Mouse (Mus musculus): ENCODE data around the gene Cbarp.

DNA sequence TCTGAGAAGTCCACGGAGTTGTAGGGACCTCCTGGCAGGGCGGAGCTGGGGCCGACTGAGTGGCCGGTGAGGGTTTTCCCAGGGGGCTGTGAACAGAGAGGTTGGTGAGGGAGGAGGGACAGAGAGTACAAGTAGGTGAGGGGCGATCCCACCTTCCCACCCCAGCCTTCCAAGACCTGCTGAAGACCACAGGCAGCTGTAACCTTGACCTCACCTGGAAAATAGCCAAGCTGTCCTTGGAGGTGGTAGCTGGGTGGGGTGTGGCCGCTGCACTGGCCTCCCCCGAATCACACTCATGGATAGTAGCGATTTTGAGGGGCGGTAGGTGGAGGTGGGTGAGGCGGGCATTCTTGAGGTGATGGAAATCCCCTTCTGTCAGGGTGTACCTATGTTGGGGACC lies 5.5 kb downstream of the Cbarp start:
- TF ChIP-seq POLR2A (IDR thresholded peaks at IDR 0.05; ENCODE audit: control insufficient read depth, low read depth, low read length) (no peak), CTCF (IDR thresholded peaks at IDR 0.05; ENCODE audit: control insufficient read depth, insufficient read depth, insufficient replicate concordance, low read depth, low read length) (no peak)

Measured in testis, adult 2 months (tissue).